In the genomic region with DNA sequence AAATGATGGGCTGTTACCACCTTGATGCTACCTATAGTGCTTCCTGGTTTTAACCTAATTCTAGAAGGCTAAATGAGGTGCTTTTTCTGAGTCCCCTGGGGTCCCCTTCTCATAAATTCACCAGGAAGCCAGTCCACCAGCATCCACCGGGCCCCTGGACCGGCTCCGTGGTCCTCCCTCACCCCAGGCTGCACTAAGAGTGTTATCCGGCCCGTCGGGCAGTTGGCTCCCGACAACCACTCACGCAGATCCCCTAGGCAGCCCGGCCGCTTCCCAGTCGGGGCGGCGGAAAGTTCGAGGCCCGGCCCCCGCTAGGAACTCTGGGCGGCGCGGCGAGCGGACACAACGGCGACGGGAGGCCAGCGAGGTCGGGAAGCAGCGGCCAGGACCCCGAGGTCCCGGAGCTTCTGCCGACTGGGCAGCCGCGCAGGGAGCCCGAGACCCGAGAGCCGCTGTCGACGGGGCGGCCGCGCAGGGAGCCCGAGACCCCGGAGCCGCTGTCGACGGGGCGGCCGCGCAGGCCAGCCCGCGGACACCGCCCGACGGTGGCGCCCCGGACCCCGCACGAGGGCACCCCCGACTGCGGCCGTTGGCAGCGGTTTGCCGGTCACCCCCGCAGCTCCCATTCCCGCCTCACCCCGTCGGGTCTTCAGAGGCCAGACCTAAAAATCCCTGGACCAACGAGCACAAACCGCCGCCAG, we compare ENCODE assay signal across 8 mouse cellular contexts. TPM values are rescaled to one million over a fixed set of nuclear protein-coding genes. Genes with fewer than 3 reads are reported as not detected.
DNase-seq lines count a peak whose midpoint lies in the region; ATAC-seq and TF ChIP-seq lines count a peak whose summit lies in the region.

No protein-coding gene starts in this region.

- DNase-seq in embryo, embryonic 10.5 days (ENCODE audit: low spot score) = peak; percentile 4
- no peak for DNase-seq in embryo, embryonic 9.5 days (ENCODE audit: extremely low spot score)
- DNase-seq in retina, embryonic 14.5 days (ENCODE audit: low spot score) = peak; percentile 20
- DNase-seq in retina, postnatal 1 day = no peak
- DNase-seq in right cerebral cortex, postnatal 10 days (ENCODE audit: low spot score in 2 of 2) = no peak
- no peak for DNase-seq in frontal cortex, postnatal 14 days (ENCODE audit: low spot score in 2 of 2)

- peak overlapping the region; percentile 47 for H3K4me3 ChIP-seq in limb, embryonic 13.5 days
- H3K4me3 ChIP-seq in small intestine, adult 2 months (ENCODE audit: low read depth, low read length) = peak overlapping the region; percentile 46

- H3K9ac ChIP-seq in limb, embryonic 13.5 days = peak overlapping the region; percentile 56

- H3K4me1 ChIP-seq in limb, embryonic 13.5 days = peaks cover 17% of the 10 kb centered on the region
- H3K4me1 ChIP-seq in small intestine, adult 2 months (ENCODE audit: control insufficient read depth, insufficient read depth, insufficient read length, low read length) = peaks cover 7% of the 10 kb centered on the region

- H3K27ac ChIP-seq in limb, embryonic 13.5 days = no peak overlapping the region
- no peak overlapping the region for H3K27ac ChIP-seq in small intestine, adult 2 months (ENCODE audit: insufficient read depth, low read depth, low read length)

- no peaks in the 10 kb centered on the region for H3K9me3 ChIP-seq in limb, embryonic 13.5 days

- peak overlapping the region; percentile 66 for H3K4me2 ChIP-seq in limb, embryonic 13.5 days (replicated peaks)

- WGBS in limb, embryonic 13.5 days = 23% methylated on average over 51 of the region's 69 CpGs
- WGBS in small intestine, adult 2 months = 30% methylated on average over 53 of the region's 69 CpGs

- no peak; the same call in 1 of the 2 replicates for ATAC-seq in limb, embryonic 13.5 days (ENCODE audit: low FRiP score, low read depth)

- TF ChIP-seq CTCF in small intestine, adult 2 months (IDR thresholded peaks at IDR 0.05; ENCODE audit: extremely low read depth, insufficient read length, insufficient replicate concordance, low read depth, low read length) = no peak

- no peak for TF ChIP-seq POLR2A in small intestine, adult 2 months (IDR thresholded peaks at IDR 0.05; ENCODE audit: low read depth, low read length)

- peaks cover 24% of the 10 kb centered on the region for H3K27me3 ChIP-seq in limb, embryonic 13.5 days
- peaks cover 16% of the 10 kb centered on the region for H3K27me3 ChIP-seq in small intestine, adult 2 months (ENCODE audit: control insufficient read depth, insufficient read depth, low read length)

- no peaks in the 10 kb centered on the region for H3K36me3 ChIP-seq in limb, embryonic 13.5 days
- H3K36me3 ChIP-seq in small intestine, adult 2 months (ENCODE audit: control insufficient read depth, insufficient read depth, low read length) = no peaks in the 10 kb centered on the region

RNA-seq across cellular contexts. Expression of gene Rbm46, which starts 0.5 kb away (rescaled TPM):
- polyA plus RNA-seq in limb, embryonic 13.5 days (2015; fragmentation: Nextera tagmentation; extraction: Ambion mirVana) = 5.5 and 6.4 TPM in 2 replicates
- polyA plus RNA-seq in small intestine, adult 2 months (2012; rRNA removed) = not detected in 2 replicates

RNA-seq across cellular contexts. Expression of gene Lrat, which starts 28.0 kb away (rescaled TPM):
- polyA plus RNA-seq in limb, embryonic 13.5 days (2015; fragmentation: Nextera tagmentation; extraction: Ambion mirVana) = 0.40 and 0.62 TPM in 2 replicates
- polyA plus RNA-seq in small intestine, adult 2 months (2012; rRNA removed) = 2.9 and 4.4 TPM in 2 replicates

Comparison
In these comparisons a context has a peak if more than half of its experiments do, and no peak if none do; other contexts are left out.
1. DNase-seq: peak in embryo, embryonic 10.5 days (single experiment) and retina, embryonic 14.5 days (single experiment); none in embryo, embryonic 9.5 days (single experiment), retina, postnatal 1 day (single experiment), right cerebral cortex, postnatal 10 days (0 of 2) and frontal cortex, postnatal 14 days (0 of 2).